In genomic region chr9:69961007-69961406, GRCm38 (mm10) we compare ENCODE assay signal across 25 mouse cellular contexts. TPM values are rescaled to one million over a fixed set of nuclear protein-coding genes. Genes with fewer than 3 reads are reported as not detected.
DNase-seq lines count a peak whose midpoint lies in the region; ATAC-seq and TF ChIP-seq lines count a peak whose summit lies in the region.
"Had no signal": no experiment of that assay in that cellular context is flagged by ENCODE, and none has a peak within 500 bp of the region (broad histone marks: within the 10 kb centered on the region; RNA-seq: fewer than 3 reads in every experiment).

No protein-coding gene starts in this region.

- no peak overlapping the region for H3K4me3 ChIP-seq in heart, embryonic 11.5 days (ENCODE audit: low read depth, low read length)
- no peak overlapping the region for H3K4me3 ChIP-seq in kidney, embryonic 14.5 days (ENCODE audit: low read length)
- no peak overlapping the region for H3K4me3 ChIP-seq in kidney, postnatal 0 days (replicated peaks; ENCODE audit: low read depth, low read length)
- no peak overlapping the region for H3K4me3 ChIP-seq in kidney, adult 2 months (ENCODE audit: insufficient read depth, low read depth, low read length)
- H3K4me3 ChIP-seq: forebrain, embryonic 10.5 days; forebrain, embryonic 13.5 days; heart, embryonic 12.5 days; heart, embryonic 15.5 days; hindbrain, embryonic 10.5 days had no signal

- H3K36me3 ChIP-seq in heart, embryonic 11.5 days (ENCODE audit: control insufficient read depth, insufficient read depth, low read length), result no peaks in the 10 kb centered on the region
- no peaks in the 10 kb centered on the region for H3K36me3 ChIP-seq in kidney, embryonic 14.5 days (ENCODE audit: control insufficient read depth, insufficient read depth, low read length)
- H3K36me3 ChIP-seq in kidney, postnatal 0 days (ENCODE audit: insufficient read depth, low read length), result no peaks in the 10 kb centered on the region
- H3K36me3 ChIP-seq in kidney, adult 2 months (ENCODE audit: control insufficient read depth, insufficient read depth, low read length), result no peaks in the 10 kb centered on the region
- H3K36me3 ChIP-seq: forebrain, embryonic 10.5 days; heart, embryonic 12.5 days; heart, embryonic 15.5 days; hindbrain, embryonic 10.5 days had no signal

- H3K27ac ChIP-seq in heart, embryonic 11.5 days (ENCODE audit: low read depth, low read length), result no peak overlapping the region
- no peak overlapping the region for H3K27ac ChIP-seq in kidney, embryonic 14.5 days (ENCODE audit: low read depth, low read length)
- H3K27ac ChIP-seq in kidney, postnatal 0 days, result no peak overlapping the region
- no peak overlapping the region for H3K27ac ChIP-seq in kidney, adult 2 months (ENCODE audit: insufficient read depth, low read depth, low read length)
- H3K27ac ChIP-seq: forebrain, embryonic 10.5 days; forebrain, embryonic 13.5 days; heart, embryonic 15.5 days; hindbrain, embryonic 10.5 days had no signal

- H3K27me3 ChIP-seq in heart, embryonic 11.5 days (ENCODE audit: control insufficient read depth, insufficient read depth, low read length), result no peaks in the 10 kb centered on the region
- H3K27me3 ChIP-seq in kidney, embryonic 14.5 days (ENCODE audit: control insufficient read depth, insufficient read depth, low read length), result no peaks in the 10 kb centered on the region
- no peaks in the 10 kb centered on the region for H3K27me3 ChIP-seq in kidney, postnatal 0 days (ENCODE audit: insufficient read depth, low read length)
- no peaks in the 10 kb centered on the region for H3K27me3 ChIP-seq in kidney, adult 2 months (replicated peaks; ENCODE audit: control insufficient read depth, insufficient read depth, low read length)
- H3K27me3 ChIP-seq: forebrain, embryonic 13.5 days; heart, embryonic 12.5 days; heart, embryonic 15.5 days had no signal

- TF ChIP-seq CTCF in kidney, postnatal 0 days (IDR thresholded peaks at IDR 0.05; ENCODE audit: low read depth), result no peak
- no peak for TF ChIP-seq CTCF in kidney, adult 2 months (conservative IDR thresholded peaks at IDR 0.05; ENCODE audit: insufficient read depth, insufficient read length, low read depth, low read length)
- TF ChIP-seq CTCF in brain, embryonic 14.5 days (IDR thresholded peaks at IDR 0.05; ENCODE audit: borderline replicate concordance, extremely low read depth, insufficient read depth, insufficient read length), result no peak

- no peak overlapping the region for H3K9ac ChIP-seq in heart, embryonic 11.5 days (ENCODE audit: low read depth, low read length)
- no peak overlapping the region for H3K9ac ChIP-seq in kidney, embryonic 14.5 days (ENCODE audit: low read depth, low read length)
- H3K9ac ChIP-seq in kidney, postnatal 0 days (ENCODE audit: low read depth, low read length), result no peak overlapping the region
- H3K9ac ChIP-seq: forebrain, embryonic 13.5 days; heart, embryonic 12.5 days; heart, embryonic 15.5 days had no signal

- TF ChIP-seq POLR2A in kidney, adult 2 months (IDR thresholded peaks at IDR 0.05; ENCODE audit: low read depth, low read length), result no peak
- TF ChIP-seq POLR2A in brain, embryonic 14.5 days (IDR thresholded peaks at IDR 0.05; ENCODE audit: borderline replicate concordance, extremely low read depth, insufficient read depth, insufficient read length, poor library complexity, severe bottlenecking), result no peak

- ATAC-seq in heart, embryonic 11.5 days (replicated peaks; ENCODE audit: insufficient number of reproducible peaks, low FRiP score, low TSS enrichment), result no peak
- ATAC-seq in kidney, embryonic 14.5 days (ENCODE audit: low FRiP score, low TSS enrichment), result peak; percentile 78
- ATAC-seq in kidney, postnatal 0 days (replicated peaks; ENCODE audit: low FRiP score, low read depth), result no peak
- ATAC-seq: activated CD4-positive, CD25-positive, alpha-beta regulatory T cell, adult 4 months; forebrain, embryonic 13.5 days; forebrain, embryonic 16.5 days; hindbrain, embryonic 16.5 days had no signal

- H3K9me3 ChIP-seq in heart, embryonic 11.5 days (replicated peaks; ENCODE audit: control insufficient read depth, low read length), result no peaks in the 10 kb centered on the region
- peaks cover 4% of the 10 kb centered on the region; the same call in 1 of the 2 replicates for H3K9me3 ChIP-seq in kidney, embryonic 14.5 days (ENCODE audit: control insufficient read depth, low read length)
- H3K9me3 ChIP-seq in kidney, postnatal 0 days (replicated peaks; ENCODE audit: low read length), result no peaks in the 10 kb centered on the region
- H3K9me3 ChIP-seq: heart, embryonic 15.5 days had no signal

- DNase-seq in heart, adult 11 months, result peak; percentile 60
- DNase-seq in kidney, postnatal 4 days, result no peak
- peak; percentile 57 for DNase-seq in kidney, postnatal 0 days (ENCODE audit: low spot score)
- no peak for DNase-seq in kidney, adult 2 months
- peak; percentile 7 for DNase-seq in brain, embryonic 14.5 days (ENCODE audit: low read depth)
- no peak for DNase-seq in layer of hippocampus, adult 9-10 months (ENCODE audit: low spot score)
- DNase-seq: adrenal gland, adult 8-10 months; adrenal gland, postnatal 25 days; cerebellum, adult 18-20 months; cerebellum, adult 9-10 months; cerebellum, postnatal 14 days; gastrocnemius, postnatal 10 days; gastrocnemius, postnatal 36 days; heart, postnatal 10 days; heart, postnatal 36 days had no signal

- no peak overlapping the region for H3K4me2 ChIP-seq in heart, embryonic 11.5 days
- H3K4me2 ChIP-seq in kidney, embryonic 14.5 days (replicated peaks; ENCODE audit: low read depth, low read length), result 0 out of 2 replicates have a peak overlapping the region, but pooled peaks have one; percentile 17
- no peak overlapping the region for H3K4me2 ChIP-seq in kidney, postnatal 0 days (ENCODE audit: low read length)
- H3K4me2 ChIP-seq: forebrain, embryonic 13.5 days; heart, embryonic 12.5 days; heart, embryonic 15.5 days had no signal

- no peaks in the 10 kb centered on the region for H3K4me1 ChIP-seq in heart, embryonic 11.5 days (ENCODE audit: control insufficient read depth, insufficient read depth, low read length)
- no peaks in the 10 kb centered on the region for H3K4me1 ChIP-seq in kidney, embryonic 14.5 days (ENCODE audit: control insufficient read depth, insufficient read depth, low read length)
- no peaks in the 10 kb centered on the region for H3K4me1 ChIP-seq in kidney, postnatal 0 days (replicated peaks; ENCODE audit: insufficient read depth, low read length)
- H3K4me1 ChIP-seq in kidney, adult 2 months (ENCODE audit: control insufficient read depth, insufficient read depth, low read length), result no peaks in the 10 kb centered on the region
- H3K4me1 ChIP-seq: forebrain, embryonic 10.5 days; forebrain, embryonic 13.5 days; hindbrain, embryonic 10.5 days had no signal

- WGBS in heart, embryonic 11.5 days (ENCODE audit: insufficient replicate concordance), result 61% methylated on average over 6 of the region's 6 CpGs
- 12% methylated on average over 6 of the region's 6 CpGs for WGBS in kidney, embryonic 14.5 days
- 20% methylated on average over 6 of the region's 6 CpGs for WGBS in kidney, postnatal 0 days
- 21% methylated on average over 6 of the region's 6 CpGs for WGBS in kidney, adult 2 months

RNA-seq across cellular contexts. Expression of gene Bnip2, which starts 28.3 kb away (rescaled TPM):
- polyA plus RNA-seq in heart, embryonic 11.5 days (2014; fragmentation: Nextera tagmentation; extraction: Ambion mirVana), result 124 and 133 TPM in 2 replicates
- 96.5 and 124 TPM in 2 replicates for polyA plus RNA-seq in kidney, embryonic 14.5 days (2014; fragmentation: Nextera tagmentation; extraction: Ambion mirVana)
- 88.9 and 90.6 TPM in 2 replicates for polyA plus RNA-seq in kidney, postnatal 0 days (2015; fragmentation: Nextera tagmentation; extraction: Ambion mirVana)
- 16.9 and 19.0 TPM in 2 replicates for polyA plus RNA-seq in kidney, adult 2 months (2012; rRNA removed)
- 71.6 and 85.3 TPM in 2 replicates for polyA plus RNA-seq in brain, embryonic 14.5 days (2012; rRNA removed)

RNA-seq across cellular contexts. Expression of gene Gtf2a2, which starts 51.3 kb away (rescaled TPM):
- polyA plus RNA-seq in heart, embryonic 11.5 days (2014; fragmentation: Nextera tagmentation; extraction: Ambion mirVana), result 160 and 172 TPM in 2 replicates
- 214 and 254 TPM in 2 replicates for polyA plus RNA-seq in kidney, embryonic 14.5 days (2014; fragmentation: Nextera tagmentation; extraction: Ambion mirVana)
- 210 and 211 TPM in 2 replicates for polyA plus RNA-seq in kidney, postnatal 0 days (2015; fragmentation: Nextera tagmentation; extraction: Ambion mirVana)
- 18.4 and 19.6 TPM in 2 replicates for polyA plus RNA-seq in kidney, adult 2 months (2012; rRNA removed)
- polyA plus RNA-seq in brain, embryonic 14.5 days (2012; rRNA removed), result 103 and 126 TPM in 2 replicates

Comparison
In these comparisons a context has a peak if more than half of its experiments do, and no peak if none do; other contexts are left out.
1. DNase-seq: peak in heart, adult 11 months (single experiment), kidney, postnatal 0 days (single experiment) and brain, embryonic 14.5 days (single experiment); none in kidney, postnatal 4 days (0 of 2), kidney, adult 2 months (single experiment) and layer of hippocampus, adult 9-10 months (single experiment).